Mouse (Mus musculus) lung, adult 2 months (tissue): ENCODE measurements around the gene Etv3.
"Not testable (repeated sequence)": the region's sequence is repeated elsewhere in the genome, so short reads cannot be mapped to it uniquely, and the experiment has no call there.

Experiments
- CTCF ChIP-seq: fragments of 200-500 bp; IDR thresholded peaks from 2 replicates; pipeline ENCODE4 v1.5.1; 2011; ENCODE audit warnings: mild to moderate bottlenecking, low read length, control low read depth; ENCODE audit not compliant: insufficient read depth
- POLR2A ChIP-seq: fragments of 200-500 bp; IDR thresholded peaks from 2 replicates; pipeline ENCODE4 v1.6.1; 2011; ENCODE audit warnings: low read depth, mild to moderate bottlenecking, control low read depth, low read length, borderline replicate concordance; ENCODE audit errors: extremely low read depth

DNA sequence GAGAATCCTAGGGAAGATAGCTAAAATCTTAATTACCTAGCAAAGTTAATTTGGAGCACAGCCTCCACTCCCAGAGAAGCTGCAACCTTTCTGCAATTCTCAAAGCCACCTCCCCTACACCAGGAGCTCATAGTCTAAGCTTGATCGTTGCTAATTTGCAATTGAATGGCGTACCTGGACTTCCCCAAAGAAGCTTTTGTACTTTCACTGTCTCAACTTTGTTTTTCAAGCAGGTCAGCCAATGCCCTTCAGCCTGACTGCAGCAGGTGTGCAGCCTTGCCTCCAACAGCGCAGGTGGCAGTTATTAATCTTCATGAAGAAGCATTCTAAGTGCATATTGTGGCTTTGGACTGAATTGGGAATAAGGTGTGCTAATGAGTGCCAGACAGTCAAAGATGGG, 47.3 kb upstream of the Etv3 start:
- not testable (repeated sequence) for TF ChIP-seq POLR2A, CTCF
